Mouse (Mus musculus): ENCODE results near the gene Efemp2. TPM values are rescaled to one million over a fixed set of nuclear protein-coding genes. Genes with fewer than 3 reads are reported as not detected.
A peak's percentile ranks its signal among the peaks of the same experiment; 100 is the strongest.

The Efemp2 gene
- polyA plus RNA-seq, 1 experiment from 2014 or later, result 80.6 TPM

- WGBS, result 15% methylated on average over 20 of the region's 20 CpGs
- peaks cover 9% of the 10 kb centered on the region for H3K4me1 ChIP-seq
- H3K9me3 ChIP-seq, result no peaks in the 10 kb centered on the region
- peaks cover 31% of the 10 kb centered on the region for H3K27me3 ChIP-seq (replicated peaks; ENCODE audit: low read depth, poor library complexity, severe bottlenecking)
- peak; percentile 95 for DNase-seq (ENCODE audit: low spot score)
- H3K36me3 ChIP-seq (replicated peaks), result no peaks in the 10 kb centered on the region
- no peak overlapping the region for H3K27ac ChIP-seq (replicated peaks)
- H3K4me3 ChIP-seq, result peak overlapping the region; percentile 26; the same call in 1 of the 2 replicates
Observed at GRCm38 (mm10) chr19:5529325-5530137, 55.8 kb downstream of the Efemp2 start.

GRCm38 (mm10) chr19:5530138-5530524 lies 56.4 kb downstream of the Efemp2 start:
- no peak for DNase-seq (ENCODE audit: low spot score)
- Histone ChIP-seq H3K4me3 (no peak overlapping the region), H3K9me3 (no peaks in the 10 kb centered on the region), H3K27ac (replicated peaks) (no peak overlapping the region), H3K27me3 (replicated peaks; ENCODE audit: low read depth, poor library complexity, severe bottlenecking) (peaks cover 31% of the 10 kb centered on the region), H3K4me1 (peaks cover 9% of the 10 kb centered on the region), H3K36me3 (replicated peaks) (no peaks in the 10 kb centered on the region)
- WGBS, result 58% methylated on average over 7 of the region's 7 CpGs

Other genes with a start within 250 kb of the Efemp2 start
- 24.8 and 25.6 TPM in 2 replicates for gene Pacs1, start 200.8 kb upstream of the Efemp2 start, polyA plus RNA-seq (2016; fragmentation: Nextera tagmentation; extraction: Ambion mirVana)
- 456 and 467 TPM in 2 replicates for gene Sf3b2, start 178.5 kb upstream of the Efemp2 start, polyA plus RNA-seq (2016; fragmentation: Nextera tagmentation; extraction: Ambion mirVana)
- gene Gal3st3, start 175.6 kb upstream of the Efemp2 start, polyA plus RNA-seq (2016; fragmentation: Nextera tagmentation; extraction: Ambion mirVana), result 8.5 and 8.6 TPM in 2 replicates
- not detected in 2 replicates for gene Catsper1, start 138.2 kb upstream of the Efemp2 start, polyA plus RNA-seq (2016; fragmentation: Nextera tagmentation; extraction: Ambion mirVana)
- 0.24 and 0.65 TPM in 2 replicates for gene Cst6, start 124.4 kb upstream of the Efemp2 start, polyA plus RNA-seq (2016; fragmentation: Nextera tagmentation; extraction: Ambion mirVana)
- 90.4 and 93.7 TPM in 2 replicates for gene Eif1ad, start 107.2 kb upstream of the Efemp2 start, polyA plus RNA-seq (2016; fragmentation: Nextera tagmentation; extraction: Ambion mirVana)
- gene Banf1, start 106.8 kb upstream of the Efemp2 start, polyA plus RNA-seq (2016; fragmentation: Nextera tagmentation; extraction: Ambion mirVana), result 570 and 593 TPM in 2 replicates
- 89.4 and 96.6 TPM in 2 replicates for gene Sart1, start 85.3 kb upstream of the Efemp2 start, polyA plus RNA-seq (2016; fragmentation: Nextera tagmentation; extraction: Ambion mirVana)
- gene Tsga10ip, start 71.4 kb upstream of the Efemp2 start, polyA plus RNA-seq (2016; fragmentation: Nextera tagmentation; extraction: Ambion mirVana), result 0.28 and 0.72 TPM in 2 replicates
- 222 and 242 TPM in 2 replicates for gene Drap1, start 49.0 kb upstream of the Efemp2 start, polyA plus RNA-seq (2016; fragmentation: Nextera tagmentation; extraction: Ambion mirVana)
- 49.5 and 55.0 TPM in 2 replicates for gene AI837181, start 48.8 kb upstream of the Efemp2 start, polyA plus RNA-seq (2016; fragmentation: Nextera tagmentation; extraction: Ambion mirVana)
- not detected in 2 replicates for gene Fosl1, start 26.4 kb upstream of the Efemp2 start, polyA plus RNA-seq (2016; fragmentation: Nextera tagmentation; extraction: Ambion mirVana)
- gene Ccdc85b, start 16.1 kb upstream of the Efemp2 start, polyA plus RNA-seq (2016; fragmentation: Nextera tagmentation; extraction: Ambion mirVana), result 6.2 and 7.4 TPM in 2 replicates
- gene Fibp, start 13.3 kb upstream of the Efemp2 start, polyA plus RNA-seq (2016; fragmentation: Nextera tagmentation; extraction: Ambion mirVana), result 101 and 109 TPM in 2 replicates
- 1.1 and 1.5 TPM in 2 replicates for gene Ctsw, start 5.4 kb upstream of the Efemp2 start, polyA plus RNA-seq (2016; fragmentation: Nextera tagmentation; extraction: Ambion mirVana)
- gene Mus81, start 14.4 kb downstream of the Efemp2 start, polyA plus RNA-seq (2016; fragmentation: Nextera tagmentation; extraction: Ambion mirVana), result 41.1 and 45.1 TPM in 2 replicates
- 3,028 and 3,069 TPM in 2 replicates for gene Cfl1, start 16.5 kb downstream of the Efemp2 start, polyA plus RNA-seq (2016; fragmentation: Nextera tagmentation; extraction: Ambion mirVana)
- gene 1700020D05Rik, start 29.8 kb downstream of the Efemp2 start, polyA plus RNA-seq (2016; fragmentation: Nextera tagmentation; extraction: Ambion mirVana), result not detected in 2 replicates
- 6.3 and 8.4 TPM in 2 replicates for gene Snx32, start 36.6 kb downstream of the Efemp2 start, polyA plus RNA-seq (2016; fragmentation: Nextera tagmentation; extraction: Ambion mirVana)
- 0.83 and 1.3 TPM in 2 replicates for gene Ovol1, start 86.7 kb downstream of the Efemp2 start, polyA plus RNA-seq (2016; fragmentation: Nextera tagmentation; extraction: Ambion mirVana)
- 2.1 and 2.6 TPM in 2 replicates for gene Ap5b1, start 94.1 kb downstream of the Efemp2 start, polyA plus RNA-seq (2016; fragmentation: Nextera tagmentation; extraction: Ambion mirVana)
- gene Rnaseh2c, start 127.9 kb downstream of the Efemp2 start, polyA plus RNA-seq (2016; fragmentation: Nextera tagmentation; extraction: Ambion mirVana), result 174 and 177 TPM in 2 replicates
- gene Kat5, start 136.3 kb downstream of the Efemp2 start, polyA plus RNA-seq (2016; fragmentation: Nextera tagmentation; extraction: Ambion mirVana), result 59.7 and 60.7 TPM in 2 replicates
- 34.3 and 36.8 TPM in 2 replicates for gene Rela, start 163.5 kb downstream of the Efemp2 start, polyA plus RNA-seq (2016; fragmentation: Nextera tagmentation; extraction: Ambion mirVana)
- 28.7 and 31.2 TPM in 2 replicates for gene Sipa1, start 189.8 kb downstream of the Efemp2 start, polyA plus RNA-seq (2016; fragmentation: Nextera tagmentation; extraction: Ambion mirVana)
- 32.1 and 34.0 TPM in 2 replicates for gene Map3k11, start 214.8 kb downstream of the Efemp2 start, polyA plus RNA-seq (2016; fragmentation: Nextera tagmentation; extraction: Ambion mirVana)
- 30.3 and 30.6 TPM in 2 replicates for gene Pcnx3, start 215.0 kb downstream of the Efemp2 start, polyA plus RNA-seq (2016; fragmentation: Nextera tagmentation; extraction: Ambion mirVana)
- gene Kcnk7, start 230.4 kb downstream of the Efemp2 start, polyA plus RNA-seq (2016; fragmentation: Nextera tagmentation; extraction: Ambion mirVana), result 0.19 and 0.23 TPM in 2 replicates

Data from embryonic facial prominence, embryonic 10.5 days (tissue).